Mouse (Mus musculus): ENCODE results near the gene Kansl2. TPM values are rescaled to one million over a fixed set of nuclear protein-coding genes. Genes with fewer than 3 reads are reported as not detected.

Gene Kansl2
- 90.6 and 92.2 TPM in 2 replicates for polyA plus RNA-seq (2014; fragmentation: Nextera tagmentation; extraction: Ambion mirVana)

- Histone ChIP-seq H3K4me2 (replicated peaks; ENCODE audit: low read depth, low read length) (peak within 1 kb of the TSS; percentile 65), H3K27ac (ENCODE audit: low read length) (peak within 1 kb of the TSS; percentile 98), H3K27me3 (ENCODE audit: control insufficient read depth, insufficient read depth, low read length) (no peaks in the 10 kb centered on the region), H3K9ac (replicated peaks; ENCODE audit: low read depth, low read length) (peak within 1 kb of the TSS; percentile 94), H3K4me1 (ENCODE audit: control insufficient read depth, insufficient read depth, low read length) (peaks cover 5% of the 10 kb centered on the region; the same call in 1 of the 2 replicates), H3K36me3 (ENCODE audit: control insufficient read depth, insufficient read depth, low read length) (peaks cover 21% of the 10 kb centered on the region), H3K9me3 (ENCODE audit: control insufficient read depth, low read depth, low read length) (no peaks in the 10 kb centered on the region), H3K4me3 (ENCODE audit: low read depth, low read length) (peak within 1 kb of the TSS; percentile 84)
- WGBS, result under 1% methylated on average over 69 of the region's 70 CpGs
- ATAC-seq (ENCODE audit: insufficient number of reproducible peaks, insufficient read depth, low FRiP score, low read depth), result peak; percentile 100
These were observed at the start of gene Kansl2 for GRCm38 (mm10) chr15:98533881-98534627. Kansl2 (minus strand) TSS chr15:98534264.

- no peak overlapping the region for H3K27ac ChIP-seq (ENCODE audit: low read length)
- ATAC-seq (ENCODE audit: insufficient number of reproducible peaks, insufficient read depth, low FRiP score, low read depth), result no peak
- 76% methylated on average over 8 of the region's 8 CpGs for WGBS
- no peak overlapping the region for H3K4me3 ChIP-seq (ENCODE audit: low read depth, low read length)
- H3K9ac ChIP-seq (replicated peaks; ENCODE audit: low read depth, low read length), result no peak overlapping the region
- H3K4me2 ChIP-seq (replicated peaks; ENCODE audit: low read depth, low read length), result no peak overlapping the region
- no peaks in the 10 kb centered on the region for H3K9me3 ChIP-seq (ENCODE audit: control insufficient read depth, low read depth, low read length)
- H3K27me3 ChIP-seq (ENCODE audit: control insufficient read depth, insufficient read depth, low read length), result no peaks in the 10 kb centered on the region
- no peaks in the 10 kb centered on the region for H3K36me3 ChIP-seq (ENCODE audit: control insufficient read depth, insufficient read depth, low read length)
- H3K4me1 ChIP-seq (ENCODE audit: control insufficient read depth, insufficient read depth, low read length), result no peaks in the 10 kb centered on the region
These were observed 48.9 kb upstream of the Kansl2 start for GRCm38 (mm10) chr15:98582996-98583395.

GRCm38 (mm10) chr15:98582410-98582809 lies 48.3 kb upstream of the Kansl2 start:
- no peak overlapping the region for H3K9ac ChIP-seq (replicated peaks; ENCODE audit: low read depth, low read length)
- H3K4me3 ChIP-seq (ENCODE audit: low read depth, low read length), result no peak overlapping the region
- no peaks in the 10 kb centered on the region for H3K27me3 ChIP-seq (ENCODE audit: control insufficient read depth, insufficient read depth, low read length)
- no peak overlapping the region for H3K27ac ChIP-seq (ENCODE audit: low read length)
- no peaks in the 10 kb centered on the region for H3K9me3 ChIP-seq (ENCODE audit: control insufficient read depth, low read depth, low read length)
- no peak for ATAC-seq (ENCODE audit: insufficient number of reproducible peaks, insufficient read depth, low FRiP score, low read depth)
- H3K36me3 ChIP-seq (ENCODE audit: control insufficient read depth, insufficient read depth, low read length), result no peaks in the 10 kb centered on the region
- 71% methylated on average over 8 of the region's 8 CpGs for WGBS
- no peak overlapping the region for H3K4me2 ChIP-seq (replicated peaks; ENCODE audit: low read depth, low read length)
- H3K4me1 ChIP-seq (ENCODE audit: control insufficient read depth, insufficient read depth, low read length), result no peaks in the 10 kb centered on the region

GRCm38 (mm10) chr15:98579795-98580464 lies 45.9 kb upstream of the Kansl2 start:
- Histone ChIP-seq H3K9ac (replicated peaks; ENCODE audit: low read depth, low read length) (no peak overlapping the region), H3K36me3 (ENCODE audit: control insufficient read depth, insufficient read depth, low read length) (no peaks in the 10 kb centered on the region), H3K4me1 (ENCODE audit: control insufficient read depth, insufficient read depth, low read length) (no peaks in the 10 kb centered on the region), H3K27me3 (ENCODE audit: control insufficient read depth, insufficient read depth, low read length) (no peaks in the 10 kb centered on the region), H3K27ac (ENCODE audit: low read length) (no peak overlapping the region), H3K4me3 (ENCODE audit: low read depth, low read length) (no peak overlapping the region), H3K4me2 (replicated peaks; ENCODE audit: low read depth, low read length) (no peak overlapping the region), H3K9me3 (ENCODE audit: control insufficient read depth, low read depth, low read length) (no peaks in the 10 kb centered on the region)
- ATAC-seq (ENCODE audit: insufficient number of reproducible peaks, insufficient read depth, low FRiP score, low read depth), result peak; percentile 88
- WGBS, result 44% methylated on average over 5 of the region's 5 CpGs

- Histone ChIP-seq H3K27me3 (ENCODE audit: control insufficient read depth, insufficient read depth, low read length) (no peaks in the 10 kb centered on the region), H3K27ac (ENCODE audit: low read length) (no peak overlapping the region), H3K4me2 (replicated peaks; ENCODE audit: low read depth, low read length) (no peak overlapping the region), H3K36me3 (ENCODE audit: control insufficient read depth, insufficient read depth, low read length) (no peaks in the 10 kb centered on the region), H3K4me1 (ENCODE audit: control insufficient read depth, insufficient read depth, low read length) (no peaks in the 10 kb centered on the region), H3K9ac (replicated peaks; ENCODE audit: low read depth, low read length) (no peak overlapping the region), H3K9me3 (ENCODE audit: control insufficient read depth, low read depth, low read length) (no peaks in the 10 kb centered on the region), H3K4me3 (ENCODE audit: low read depth, low read length) (no peak overlapping the region)
- ATAC-seq (ENCODE audit: insufficient number of reproducible peaks, insufficient read depth, low FRiP score, low read depth), result no peak
- 85% methylated on average over 2 of the region's 2 CpGs for WGBS
These were observed 45.2 kb upstream of the Kansl2 start for GRCm38 (mm10) chr15:98579310-98579709.

GRCm38 (mm10) chr15:98573293-98573692 lies 39.2 kb upstream of the Kansl2 start:
- Histone ChIP-seq H3K27ac (ENCODE audit: low read length) (no peak overlapping the region), H3K36me3 (ENCODE audit: control insufficient read depth, insufficient read depth, low read length) (no peaks in the 10 kb centered on the region), H3K4me2 (replicated peaks; ENCODE audit: low read depth, low read length) (no peak overlapping the region), H3K27me3 (ENCODE audit: control insufficient read depth, insufficient read depth, low read length) (no peaks in the 10 kb centered on the region), H3K9ac (replicated peaks; ENCODE audit: low read depth, low read length) (no peak overlapping the region), H3K4me3 (ENCODE audit: low read depth, low read length) (no peak overlapping the region), H3K4me1 (ENCODE audit: control insufficient read depth, insufficient read depth, low read length) (peaks cover 7% of the 10 kb centered on the region; the same call in 1 of the 2 replicates), H3K9me3 (ENCODE audit: control insufficient read depth, low read depth, low read length) (no peaks in the 10 kb centered on the region)
- ATAC-seq (ENCODE audit: insufficient number of reproducible peaks, insufficient read depth, low FRiP score, low read depth), result no peak
- whole genome bisulfite sequencing, result 75% methylated on average over 4 of the region's 4 CpGs

GRCm38 (mm10) chr15:98570873-98571538 lies 36.9 kb upstream of the Kansl2 start, which contains the start of the genes Ccnt1 and 4930415O20Rik:
Ccnt1 (minus strand) TSS chr15:98570923.
4930415O20Rik (plus strand) TSS chr15:98571004.
- peaks cover 11% of the 10 kb centered on the region; the same call in 1 of the 2 replicates for H3K4me1 ChIP-seq (ENCODE audit: control insufficient read depth, insufficient read depth, low read length)
- no peak within 1 kb of the TSS for H3K27ac ChIP-seq (ENCODE audit: low read length)
- H3K9me3 ChIP-seq (ENCODE audit: control insufficient read depth, low read depth, low read length), result no peaks in the 10 kb centered on the region
- ATAC-seq (ENCODE audit: insufficient number of reproducible peaks, insufficient read depth, low FRiP score, low read depth), result no peak
- H3K36me3 ChIP-seq (ENCODE audit: control insufficient read depth, insufficient read depth, low read length), result no peaks in the 10 kb centered on the region
- H3K4me2 ChIP-seq (replicated peaks; ENCODE audit: low read depth, low read length), result no peak within 1 kb of the TSS
- WGBS, result 81% methylated on average over 10 of the region's 10 CpGs
- no peak within 1 kb of the TSS for H3K4me3 ChIP-seq (ENCODE audit: low read depth, low read length)
- no peaks in the 10 kb centered on the region for H3K27me3 ChIP-seq (ENCODE audit: control insufficient read depth, insufficient read depth, low read length)
- H3K9ac ChIP-seq (replicated peaks; ENCODE audit: low read depth, low read length), result no peak within 1 kb of the TSS

GRCm38 (mm10) chr15:98569795-98570365 lies 35.8 kb upstream of the Kansl2 start:
- Histone ChIP-seq H3K4me1 (ENCODE audit: control insufficient read depth, insufficient read depth, low read length) (peaks cover 22% of the 10 kb centered on the region; the same call in 1 of the 2 replicates), H3K27ac (ENCODE audit: low read length) (no peak overlapping the region), H3K9me3 (ENCODE audit: control insufficient read depth, low read depth, low read length) (no peaks in the 10 kb centered on the region), H3K4me2 (replicated peaks; ENCODE audit: low read depth, low read length) (no peak overlapping the region), H3K36me3 (ENCODE audit: control insufficient read depth, insufficient read depth, low read length) (peaks cover 6% of the 10 kb centered on the region; the same call in 1 of the 2 replicates), H3K9ac (replicated peaks; ENCODE audit: low read depth, low read length) (no peak overlapping the region), H3K27me3 (ENCODE audit: control insufficient read depth, insufficient read depth, low read length) (no peaks in the 10 kb centered on the region), H3K4me3 (ENCODE audit: low read depth, low read length) (no peak overlapping the region)
- WGBS, result 78% methylated on average over 4 of the region's 4 CpGs
- no peak for ATAC-seq (ENCODE audit: insufficient number of reproducible peaks, insufficient read depth, low FRiP score, low read depth)
